Mouse (Mus musculus): ENCODE data around the gene Tent2. TPM values are rescaled to one million over a fixed set of nuclear protein-coding genes. Genes with fewer than 3 reads are reported as not detected.
A peak's percentile ranks its signal among the peaks of the same experiment; 100 is the strongest.
"Not testable (repeated sequence)": the region's sequence is repeated elsewhere in the genome, so short reads cannot be mapped to it uniquely, and the experiment has no call there.

Gene Tent2
- total RNA-seq (2022): 10 to 100 TPM; 26.7 to 40.7 (median 30.1) TPM

DNA sequence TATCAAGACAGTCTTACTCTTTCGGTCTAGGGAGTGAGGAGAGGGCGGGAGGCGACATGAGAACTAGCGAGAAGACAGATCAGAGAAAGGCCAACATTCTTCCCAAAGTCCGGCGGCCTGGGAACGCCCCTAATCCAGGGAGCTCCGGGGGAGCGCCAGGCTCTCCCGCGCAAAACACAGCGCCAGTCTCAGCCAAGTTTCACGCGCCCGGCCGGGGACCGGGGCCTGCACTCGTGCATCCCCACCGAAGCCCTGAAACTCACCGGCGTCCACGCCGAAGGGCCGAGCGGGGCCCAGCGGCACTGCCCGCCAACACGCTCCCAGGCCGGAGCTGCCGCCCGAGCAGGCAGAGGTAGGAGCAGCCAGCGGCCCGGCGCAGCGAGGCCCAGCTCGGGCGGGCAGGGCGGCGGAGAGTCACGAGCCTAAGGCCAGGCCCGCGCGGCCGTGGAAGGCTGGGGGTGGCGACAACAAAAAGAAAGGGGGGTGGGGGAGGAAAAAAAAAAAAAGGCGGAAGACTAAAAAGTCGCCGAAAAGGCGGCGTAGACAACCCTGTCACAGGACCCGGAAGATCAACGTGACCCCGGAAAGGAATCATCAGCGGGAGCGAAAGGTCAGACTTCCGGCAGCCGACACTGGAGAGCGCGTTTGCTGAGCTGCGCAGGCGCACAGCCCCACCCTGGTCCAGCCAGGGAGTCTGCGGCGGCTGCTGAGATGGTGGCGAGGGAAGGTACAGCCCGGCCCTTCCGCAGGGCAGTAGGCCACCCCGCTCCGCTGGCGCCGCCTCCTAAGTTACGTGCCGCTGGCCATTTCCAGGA, at the start of gene Tent2:
TSS of gene Tent2 (minus strand) at position 555 of the 815 bp plus-strand sequence.
- DNase-seq (ENCODE audit: low spot score in 2 of 2): peak; percentile 74 to 96

DNA sequence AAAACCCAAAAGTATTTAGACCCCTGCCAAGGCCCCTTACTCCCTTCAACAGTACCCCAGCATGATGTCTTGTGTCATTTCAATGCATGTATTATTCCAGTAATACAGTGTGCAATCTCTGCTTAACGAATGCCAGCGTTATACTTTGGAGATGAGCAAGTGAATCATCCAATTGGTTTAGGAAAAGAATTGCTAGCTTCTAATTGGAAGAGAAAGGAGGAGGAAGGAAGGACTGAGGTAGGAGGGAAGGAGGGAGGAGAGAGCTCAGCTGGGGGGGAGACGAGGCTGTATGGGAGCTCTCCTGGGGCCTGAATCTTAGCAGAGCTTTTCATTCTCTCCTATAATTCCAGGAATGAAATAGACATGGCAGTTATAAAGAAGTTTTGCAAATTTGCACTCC, 49.0 kb upstream of the Tent2 start:
- no peak for DNase-seq (ENCODE audit: low spot score in 2 of 2)

- DNase-seq (ENCODE audit: low spot score in 2 of 2): no peak
Measured at GRCm38 (mm10) chr13:93239561-93239960, 47.4 kb upstream of the Tent2 start.

- no peak for DNase-seq (ENCODE audit: low spot score in 2 of 2)
Measured at GRCm38 (mm10) chr13:93239134-93239533, 46.9 kb upstream of the Tent2 start.

GRCm38 (mm10) chr13:93237677-93238398, 45.7 kb upstream of the Tent2 start:
- no peak for DNase-seq (ENCODE audit: low spot score in 2 of 2)

GRCm38 (mm10) chr13:93234267-93235039, 42.3 kb upstream of the Tent2 start:
- DNase-seq (ENCODE audit: low spot score in 2 of 2): no peak

GRCm38 (mm10) chr13:93232335-93232734, 40.1 kb upstream of the Tent2 start:
- no peak for DNase-seq (ENCODE audit: low spot score in 2 of 2)

DNA sequence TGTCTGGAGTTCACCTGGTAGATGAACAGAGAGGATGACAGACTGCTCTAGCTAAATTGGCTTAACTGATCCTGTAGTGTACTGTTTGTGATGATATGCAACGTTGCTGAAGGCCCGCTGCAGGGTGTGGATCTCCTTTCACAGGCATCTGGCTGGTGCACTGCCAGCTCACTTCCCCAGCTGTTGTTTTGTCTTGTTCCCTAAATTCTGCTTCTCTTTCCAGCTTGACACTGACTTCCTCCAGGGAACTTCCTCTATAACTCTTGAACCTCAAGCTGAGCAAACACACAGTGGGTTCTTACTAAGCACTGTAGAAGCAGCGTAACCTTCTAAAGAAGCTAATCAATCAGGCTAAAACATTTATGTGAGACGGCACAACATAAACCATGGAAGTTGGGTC, 38.8 kb upstream of the Tent2 start:
- no peak for DNase-seq (ENCODE audit: low spot score in 2 of 2)

GRCm38 (mm10) chr13:93211741-93212140, 19.6 kb upstream of the Tent2 start:
- DNase-seq (ENCODE audit: low spot score in 2 of 2): peak in 1 of 2 experiments; percentile 59

- no peak for DNase-seq (ENCODE audit: low spot score in 2 of 2)
Measured at GRCm38 (mm10) chr13:93192646-93193026, 451 bp upstream of the Tent2 start.

DNA sequence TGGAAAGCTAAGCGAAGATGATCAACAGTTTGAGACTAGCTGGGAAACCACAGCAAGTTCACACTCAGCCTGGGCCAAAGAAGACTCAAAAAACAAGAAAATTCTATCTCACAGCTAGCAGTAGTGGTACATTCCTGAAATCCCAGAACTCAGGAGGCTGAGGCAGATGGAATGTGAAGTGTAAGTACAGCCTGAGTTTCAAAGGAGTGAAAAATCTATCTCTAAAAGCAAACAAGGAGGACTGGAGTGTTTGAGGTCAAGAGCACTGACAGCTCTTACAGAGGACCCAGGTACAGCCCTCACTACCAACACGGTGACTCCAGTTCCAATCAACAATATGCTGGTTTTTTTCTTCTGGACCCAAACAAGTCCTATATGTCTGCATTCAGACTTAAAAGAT, 2.8 kb downstream of the Tent2 start:
- no peak for DNase-seq (ENCODE audit: low spot score in 2 of 2)

DNA sequence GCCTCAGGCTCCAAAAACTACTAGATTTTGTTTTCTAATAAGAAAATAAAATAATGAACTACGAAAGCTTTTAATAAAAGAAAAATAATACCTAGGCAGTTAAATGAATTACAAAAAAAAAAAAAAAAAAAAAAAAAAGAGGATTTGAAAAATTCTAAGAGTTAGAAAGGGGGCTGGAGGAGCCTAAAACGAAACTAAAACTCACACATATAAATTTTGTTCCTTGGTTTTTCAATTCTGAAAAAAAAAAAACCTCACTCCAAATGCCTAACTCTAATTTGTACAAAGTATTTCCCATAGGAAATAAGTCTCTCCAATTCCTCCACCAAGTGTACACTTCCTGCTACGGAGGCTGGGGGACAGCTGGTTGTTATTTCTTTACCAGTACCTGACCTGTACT, 3.4 kb downstream of the Tent2 start:
- DNase-seq (ENCODE audit: low spot score in 2 of 2): no peak

GRCm38 (mm10) chr13:93187792-93188191, 4.4 kb downstream of the Tent2 start:
- DNase-seq (ENCODE audit: low spot score in 2 of 2): not testable (repeated sequence)

DNA sequence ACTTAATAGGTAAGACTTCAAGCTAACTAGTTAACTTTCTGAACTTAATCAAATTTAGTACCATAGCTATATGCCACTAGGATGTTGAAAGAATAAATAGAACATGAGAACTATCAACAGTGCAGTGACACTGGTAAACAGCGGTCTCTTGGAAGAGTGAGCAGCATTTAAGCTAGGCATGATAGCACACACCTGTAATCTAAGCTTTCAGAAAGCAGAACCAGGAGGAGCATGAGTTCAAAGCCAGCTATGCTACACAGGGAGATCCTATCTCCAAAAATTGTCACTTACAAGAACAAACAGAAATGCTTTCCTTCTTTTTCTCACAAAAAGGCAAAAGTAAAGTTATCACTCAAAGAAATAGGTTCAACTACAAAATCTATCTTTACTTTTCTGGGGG, 11.8 kb downstream of the Tent2 start:
- no peak for DNase-seq (ENCODE audit: low spot score in 2 of 2)

- DNase-seq (ENCODE audit: low spot score in 2 of 2): no peak
Measured at GRCm38 (mm10) chr13:93179522-93179921, 12.7 kb downstream of the Tent2 start.

- no peak for DNase-seq (ENCODE audit: low spot score in 2 of 2)
Measured at GRCm38 (mm10) chr13:93177571-93177970, 14.6 kb downstream of the Tent2 start.

- DNase-seq (ENCODE audit: low spot score in 2 of 2): no peak
Measured at GRCm38 (mm10) chr13:93163303-93163702, 28.9 kb downstream of the Tent2 start.

DNA sequence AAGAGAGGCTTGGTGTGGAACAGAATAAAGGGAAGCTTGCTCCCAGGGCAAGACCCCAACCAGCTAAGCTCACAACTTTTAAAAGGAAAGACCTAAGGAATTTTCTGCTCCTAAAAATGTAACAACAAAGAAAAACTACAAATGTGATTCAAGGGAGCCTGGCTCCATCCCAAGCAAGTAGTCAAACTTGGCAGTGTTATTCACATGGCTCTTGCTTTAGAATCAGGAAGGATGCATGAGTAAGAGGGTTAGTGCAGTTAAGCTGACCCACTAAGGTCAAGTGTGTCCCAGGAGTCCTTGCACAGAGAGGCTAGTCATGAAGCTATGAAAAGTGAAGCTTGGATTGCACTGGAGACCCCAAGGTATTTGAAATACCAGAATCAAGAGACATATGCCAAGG, 29.7 kb downstream of the Tent2 start:
- DNase-seq (ENCODE audit: low spot score in 2 of 2): no peak

GRCm38 (mm10) chr13:93158261-93158660, 33.9 kb downstream of the Tent2 start:
- no peak for DNase-seq (ENCODE audit: low spot score in 2 of 2)

GRCm38 (mm10) chr13:93153280-93153679, 38.9 kb downstream of the Tent2 start:
- DNase-seq (ENCODE audit: low spot score in 2 of 2): no peak

GRCm38 (mm10) chr13:93144336-93145167, 47.6 kb downstream of the Tent2 start, which contains the start of gene Cmya5:
Gene Cmya5 (minus strand): TSS chr13:93144724.
- DNase-seq (ENCODE audit: low spot score in 2 of 2): peak; percentile 70 to 76
